Mouse (Mus musculus): ENCODE results near the gene Morn1.

DNA sequence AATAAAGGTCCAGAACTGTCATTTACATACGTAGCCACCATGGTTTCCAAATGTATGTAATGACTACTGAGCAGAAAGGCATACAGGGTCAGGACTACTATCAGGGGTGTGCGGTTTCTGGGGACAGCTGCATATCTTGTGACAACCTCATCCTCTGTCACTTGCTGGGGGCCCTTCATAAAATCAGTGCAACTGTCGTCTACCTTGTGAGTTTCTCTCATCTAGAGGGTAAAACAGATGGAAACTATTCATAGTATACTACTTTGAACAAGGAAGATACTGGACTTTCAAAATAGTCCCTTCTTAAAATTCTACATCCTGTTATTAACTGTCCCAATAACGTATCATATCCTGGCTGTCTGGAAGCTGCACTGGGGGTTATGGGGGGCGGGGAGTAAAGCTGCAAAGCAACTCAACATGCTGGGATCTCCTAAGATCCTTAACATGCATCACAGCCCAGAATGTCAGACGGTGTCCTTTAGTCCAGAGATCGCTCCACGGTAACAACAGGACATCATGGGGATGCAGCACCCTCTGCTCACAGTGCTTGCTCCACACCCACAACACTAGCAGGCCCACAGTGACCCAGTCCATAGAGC lies 84.3 kb downstream of the Morn1 start:
- no peak for TF ChIP-seq POLR2A (IDR thresholded peaks at IDR 0.05; ENCODE audit: borderline replicate concordance, control insufficient read depth, low read depth, low read length)
- no peak; the same call in 1 of the 2 replicates for TF ChIP-seq CTCF (IDR thresholded peaks at IDR 0.05; ENCODE audit: control insufficient read depth, insufficient read depth, low read length)

Measured in bone marrow, adult 2 months (tissue).